Mouse (Mus musculus) adrenal gland, postnatal 14 days (tissue): ENCODE results near the gene Dennd1c. TPM values are rescaled to one million over a fixed set of nuclear protein-coding genes. Genes with fewer than 3 reads are reported as not detected.
"Not testable (repeated sequence)": the region's sequence is repeated elsewhere in the genome, so short reads cannot be mapped to it uniquely, and the experiment has no call there.

ENCODE experiments used
- DNase-seq: peaks from one replicate; pipeline ENCODE4 v3.0.0; 2021; ENCODE audit warnings: mixed read lengths
- total RNA-seq: library from RNA; stranded (reverse); gene quantifications from 2 replicates; pipeline ENCODE4 v1.2.3, GENCODE M21; 2021

Gene Dennd1c
- total RNA-seq, 1 experiment from 2014 or later = 1.7 TPM

DNA sequence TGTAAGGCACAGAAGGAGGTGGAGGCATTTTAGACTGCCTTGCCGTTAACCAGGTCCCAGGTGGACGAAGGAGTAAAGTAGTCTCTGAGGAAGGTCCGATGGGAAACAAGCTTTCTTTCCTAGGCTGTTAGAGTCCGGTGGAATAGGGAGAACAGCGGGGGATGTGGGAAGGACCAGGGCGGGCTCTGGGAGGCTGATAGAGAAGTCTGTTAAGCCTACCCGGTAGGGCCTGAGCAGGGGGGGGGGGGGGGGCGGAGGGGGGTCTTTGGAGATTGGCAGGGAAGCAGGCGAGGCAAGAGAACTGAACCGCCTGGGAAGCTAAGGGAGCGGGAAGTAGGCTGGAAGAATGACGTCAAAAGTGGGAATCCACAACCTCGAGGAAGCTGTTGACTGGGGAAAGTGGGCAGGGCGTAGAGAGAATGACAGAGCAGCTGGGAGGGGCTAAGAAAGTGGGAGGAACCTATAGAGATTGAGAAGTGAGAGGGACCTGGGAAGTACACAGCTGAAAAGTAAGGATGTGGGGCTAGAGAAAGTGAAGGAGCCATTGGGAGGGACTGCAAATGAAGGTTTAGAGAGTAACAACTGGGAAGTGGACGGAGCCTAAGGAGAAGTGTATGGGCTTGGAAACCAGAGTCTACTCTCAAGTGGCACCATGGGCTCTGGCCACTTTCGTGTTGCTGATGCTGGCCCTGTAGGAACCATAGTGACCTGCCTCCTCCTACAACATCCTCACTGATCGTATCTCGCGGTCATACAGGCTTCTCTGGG is 17.7 kb upstream of the Dennd1c start:
- peak; percentile 46 for DNase-seq

DNA sequence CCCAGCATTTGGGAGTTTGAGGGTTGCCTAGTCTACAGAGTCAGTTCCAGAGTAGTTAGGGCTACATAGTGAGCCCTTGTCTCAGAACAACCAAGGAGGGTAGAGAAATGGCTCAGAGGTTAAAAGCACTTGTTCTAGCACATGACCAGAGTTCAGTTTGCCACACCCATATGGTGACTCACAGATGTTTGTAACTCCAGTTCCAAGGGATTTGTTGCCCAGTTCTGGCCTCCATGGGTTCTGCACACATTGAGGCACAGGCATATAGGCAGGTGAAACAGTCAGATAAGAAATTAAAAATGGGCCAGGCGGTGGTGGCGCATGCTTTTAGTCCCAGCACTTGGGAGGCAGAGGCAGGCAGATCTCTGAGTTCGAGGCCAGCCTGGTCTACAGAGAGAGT is 15.9 kb upstream of the Dennd1c start:
- no peak for DNase-seq

DNA sequence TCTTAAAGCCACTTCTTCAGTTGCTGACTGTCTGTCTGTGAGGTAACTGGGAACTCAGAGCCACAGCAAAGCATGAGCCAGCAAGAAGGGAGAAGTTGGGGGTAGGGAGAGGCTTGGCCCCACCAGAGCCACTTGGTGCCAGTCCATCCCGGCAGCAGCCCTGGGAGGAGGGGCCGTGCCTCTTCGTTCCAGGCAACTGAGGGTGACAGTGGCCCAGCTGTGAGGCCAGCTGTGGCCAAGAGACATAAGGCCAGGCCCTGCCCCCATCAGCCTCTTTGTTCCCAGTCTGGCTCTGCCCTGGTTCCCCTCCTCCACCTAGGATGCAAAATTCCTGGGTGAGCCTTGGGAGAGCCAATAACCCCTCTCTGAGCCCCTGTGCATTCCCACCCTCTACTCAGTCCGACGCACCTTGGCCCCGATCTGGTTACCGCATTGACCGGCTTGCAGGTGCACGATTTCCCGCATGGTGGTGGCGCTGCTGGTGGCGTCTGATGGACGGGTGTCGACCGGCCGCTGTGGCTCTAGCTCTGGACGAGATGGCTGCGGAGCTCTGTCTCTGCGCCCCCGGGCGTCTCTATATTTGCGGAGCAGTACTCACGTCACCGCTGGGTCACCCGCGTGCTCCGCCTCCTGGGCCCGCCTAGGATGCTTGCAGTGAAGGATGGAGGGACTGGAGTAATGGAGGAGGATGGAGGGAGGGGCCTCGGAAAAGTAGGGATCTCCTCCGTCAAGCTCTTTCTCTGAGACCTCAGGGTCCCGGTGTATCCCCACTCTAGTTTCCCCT is 8.9 kb upstream of the Dennd1c start, which contains the start of gene Tubb4a:
Gene Tubb4a (minus strand): TSS at position 734 of the 784 bp plus-strand sequence.
- peak; percentile 39 for DNase-seq

DNA sequence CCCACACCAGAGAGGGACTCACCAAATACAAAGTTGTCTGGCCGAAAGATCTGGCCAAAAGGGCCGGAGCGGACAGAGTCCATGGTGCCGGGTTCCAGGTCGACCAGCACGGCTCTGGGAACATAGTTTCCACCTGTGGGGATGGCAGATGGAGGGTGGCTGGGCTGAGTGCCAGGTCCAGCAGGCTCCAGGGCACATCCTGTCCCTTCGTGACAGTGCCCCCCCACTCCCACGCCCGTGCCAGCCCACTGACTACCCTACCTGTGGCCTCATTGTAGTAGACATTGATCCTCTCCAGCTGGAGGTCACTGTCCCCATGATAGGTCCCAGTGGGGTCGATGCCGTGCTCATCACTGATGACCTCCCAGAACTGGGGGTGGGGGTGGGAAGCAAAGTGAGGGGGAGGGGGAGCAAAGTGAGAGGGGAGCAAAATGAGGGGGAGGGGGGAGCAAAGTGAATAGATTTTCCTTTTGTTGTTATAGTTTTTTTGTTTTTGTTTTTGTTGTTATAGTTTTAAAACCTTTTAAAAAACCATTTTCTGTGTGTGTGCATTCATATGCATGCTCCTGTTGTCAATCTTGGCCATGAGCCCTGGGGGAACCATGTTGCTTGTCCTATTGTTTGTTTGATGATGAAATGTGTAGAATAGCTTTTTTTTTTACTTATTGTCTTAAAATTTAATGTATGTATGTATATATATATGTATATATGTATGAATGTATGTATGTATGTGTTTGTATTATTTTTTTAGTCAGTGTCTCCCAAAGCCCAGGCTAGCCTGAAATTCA is 7.8 kb upstream of the Dennd1c start:
- no peak for DNase-seq

DNA sequence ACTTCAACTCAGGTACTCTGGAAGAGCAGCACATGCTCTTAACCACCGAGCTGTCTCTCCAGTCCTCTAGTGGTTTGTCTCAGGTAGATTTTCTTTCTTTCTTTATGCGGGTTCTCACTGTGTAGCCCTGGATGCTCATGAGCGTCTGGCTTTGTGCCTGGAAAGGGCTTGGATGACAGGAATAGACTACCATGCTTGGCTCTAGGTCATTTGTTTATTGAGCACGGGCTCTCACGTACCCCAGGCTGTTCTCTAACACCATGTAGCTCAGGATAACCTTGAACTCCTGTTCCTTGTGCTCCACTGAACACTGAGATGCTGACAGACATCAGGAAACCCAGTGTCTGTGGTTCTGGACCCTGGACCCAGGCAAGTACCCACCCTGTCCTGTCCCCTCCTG is 4.2 kb upstream of the Dennd1c start:
- DNase-seq = no peak

DNA sequence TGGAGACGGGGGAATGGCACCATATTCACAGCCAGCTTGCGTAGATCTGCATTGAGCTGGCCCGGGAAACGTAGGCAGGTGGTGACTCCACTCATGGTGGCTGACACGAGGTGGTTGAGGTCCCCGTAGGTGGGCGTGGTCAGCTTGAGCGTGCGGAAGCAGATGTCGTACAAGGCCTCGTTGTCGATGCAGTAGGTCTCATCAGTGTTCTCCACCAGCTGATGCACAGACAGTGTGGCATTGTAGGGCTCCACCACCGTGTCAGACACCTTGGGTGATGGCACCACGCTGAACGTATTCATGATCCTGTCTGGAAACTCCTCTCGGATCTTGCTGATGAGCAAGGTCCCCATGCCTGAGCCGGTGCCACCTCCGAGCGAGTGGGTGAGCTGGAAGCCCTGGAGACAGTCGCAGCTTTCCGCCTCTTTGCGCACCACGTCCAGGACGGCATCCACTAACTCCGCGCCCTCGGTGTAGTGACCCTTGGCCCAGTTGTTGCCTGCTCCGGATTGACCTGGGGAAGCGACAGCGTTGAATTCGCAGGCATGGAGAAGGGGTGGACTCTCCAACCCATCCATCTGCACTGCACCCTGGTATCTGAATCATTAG is 3.0 kb upstream of the Dennd1c start:
- no peak for DNase-seq

DNA sequence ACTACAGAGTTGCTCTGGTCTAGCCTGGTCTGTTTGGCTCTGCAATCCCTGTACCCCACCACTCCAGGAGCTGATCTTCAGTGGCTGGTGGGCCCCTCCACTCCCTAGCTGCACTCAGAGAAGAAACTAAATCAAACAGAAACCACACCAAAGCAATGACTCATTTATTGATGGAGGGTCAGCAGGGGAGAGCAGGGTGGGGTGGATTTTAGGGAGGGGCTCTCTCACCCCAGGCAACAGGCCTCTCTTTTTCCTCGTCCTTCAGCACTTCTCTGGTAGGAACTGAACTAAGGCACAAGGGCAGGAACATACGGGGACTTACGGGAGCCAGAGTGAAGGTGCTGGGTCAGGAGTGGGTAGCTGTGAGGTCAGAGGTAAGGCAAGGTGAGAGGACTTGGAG is 1.6 kb upstream of the Dennd1c start:
- no peak for DNase-seq

DNA sequence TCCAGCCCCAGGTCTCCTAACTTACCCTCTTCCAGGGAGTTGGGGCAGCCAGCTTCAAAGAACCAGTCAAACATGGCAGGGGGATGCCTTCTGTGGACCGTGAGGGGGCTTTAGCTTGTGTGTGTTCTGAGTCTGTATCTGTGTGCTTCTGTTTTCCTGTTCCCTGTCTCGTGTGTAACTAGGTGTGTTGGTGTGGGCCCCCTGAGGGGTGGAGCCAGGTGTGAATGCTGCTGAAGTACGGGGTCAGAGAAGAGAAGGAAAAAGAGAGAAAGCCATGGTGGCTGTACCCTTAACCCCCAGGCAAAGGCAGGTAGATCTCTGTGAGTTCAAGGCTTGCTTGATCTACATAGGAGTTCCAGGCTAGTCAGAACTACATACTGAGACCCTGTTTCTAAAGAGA is 1.4 kb downstream of the Dennd1c start:
- DNase-seq = no peak

DNA sequence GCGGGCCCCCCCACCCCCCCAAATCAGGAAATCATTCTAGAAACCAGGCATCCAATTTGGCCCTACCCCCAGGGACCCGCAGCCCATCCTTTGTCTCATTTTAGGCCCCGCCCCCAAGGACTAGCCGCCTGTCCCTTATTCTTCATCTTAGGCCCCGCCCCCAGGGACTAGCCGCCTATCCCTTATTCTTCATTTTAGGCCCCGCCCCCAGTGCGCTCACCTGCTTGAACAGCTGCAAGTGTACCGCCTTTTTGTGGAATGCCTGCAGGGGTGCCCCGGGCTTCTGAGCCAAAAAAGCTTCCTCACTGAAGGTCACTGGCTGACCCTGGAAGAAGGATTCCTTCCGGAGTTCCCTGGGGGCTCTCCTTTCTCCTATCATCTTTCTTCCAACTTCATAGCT is 7.6 kb downstream of the Dennd1c start:
- DNase-seq = peak; percentile 19

DNA sequence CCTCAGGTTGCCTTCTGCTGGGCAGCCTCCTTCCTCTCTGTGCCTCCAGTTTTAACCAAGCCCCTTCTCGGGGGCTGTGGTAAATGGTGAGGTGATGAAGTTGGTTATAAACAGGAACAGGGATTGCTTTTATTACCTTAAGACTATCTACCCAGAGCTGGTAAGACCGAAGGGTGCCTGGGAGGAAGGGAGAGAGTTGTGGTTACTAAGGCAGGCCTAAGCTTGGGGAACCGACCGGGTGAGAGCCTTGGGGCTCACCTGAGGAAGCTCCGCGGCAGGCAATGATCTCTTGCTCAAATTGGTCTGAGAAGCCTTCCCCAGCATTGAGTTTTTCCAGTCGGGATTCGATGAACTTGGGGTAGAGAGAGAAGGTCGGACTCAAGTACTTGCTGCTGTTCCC is 8.0 kb downstream of the Dennd1c start:
- no peak for DNase-seq

DNA sequence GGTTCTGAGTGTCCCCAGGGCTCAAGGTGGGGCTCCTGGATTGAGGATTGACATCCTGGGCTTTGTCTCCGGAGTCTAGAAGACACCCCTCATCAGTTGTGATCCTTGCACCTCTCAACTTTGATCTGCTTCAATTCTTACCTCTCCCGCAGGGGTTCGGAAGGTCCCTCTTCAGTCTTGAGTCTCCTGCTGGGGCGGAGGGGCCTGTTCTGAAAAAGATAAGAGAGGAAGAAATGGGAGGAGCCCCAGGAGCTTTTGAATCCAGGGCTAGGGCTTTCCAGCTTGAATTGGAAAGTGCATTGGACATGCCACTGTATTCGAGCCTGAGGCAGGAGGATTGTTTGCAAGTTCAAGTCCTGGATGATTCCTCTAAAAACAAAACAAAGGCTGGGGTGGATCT is 11.4 kb downstream of the Dennd1c start:
- DNase-seq = no peak

DNA sequence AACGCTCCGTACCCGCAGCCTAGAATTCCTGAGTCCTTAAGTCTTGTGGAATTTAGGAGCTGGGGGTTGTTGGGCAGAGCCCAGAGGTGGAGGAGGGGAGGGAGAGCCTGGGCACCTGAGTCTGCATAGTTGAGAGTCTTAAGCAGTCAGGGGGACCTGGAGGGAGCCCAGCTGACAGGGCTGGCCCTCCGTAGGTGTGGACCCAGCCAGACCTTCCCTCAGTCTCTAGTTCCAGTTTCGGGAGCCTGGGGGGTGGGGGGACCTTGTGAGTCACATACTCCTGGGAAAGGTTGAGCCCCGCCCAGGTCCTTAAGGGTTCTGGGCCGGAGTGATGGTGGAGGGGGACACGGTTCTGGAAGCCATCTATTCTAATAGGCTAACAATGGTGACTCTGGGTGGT is 15.3 kb downstream of the Dennd1c start:
- no peak for DNase-seq

DNA sequence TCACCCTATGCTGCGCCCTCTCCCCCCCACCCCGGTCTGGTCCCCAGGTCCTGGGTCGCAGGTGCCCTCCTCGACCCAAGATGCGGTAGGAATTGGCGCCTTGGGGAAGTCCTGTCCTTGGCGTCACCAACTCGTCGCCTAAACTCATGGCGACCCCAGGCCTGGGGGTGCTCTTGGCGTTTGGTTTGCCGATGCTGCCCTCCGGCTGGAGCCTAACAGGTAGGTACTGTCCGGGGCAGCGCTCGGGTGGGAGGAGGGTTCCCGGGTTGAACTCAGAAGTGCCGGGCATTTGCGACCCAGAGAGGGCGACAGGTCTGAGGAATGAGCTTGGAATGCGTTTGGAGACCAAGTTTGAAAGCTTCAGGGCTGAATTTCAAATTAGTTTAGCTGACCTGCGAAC is 15.8 kb downstream of the Dennd1c start:
- no peak for DNase-seq

DNA sequence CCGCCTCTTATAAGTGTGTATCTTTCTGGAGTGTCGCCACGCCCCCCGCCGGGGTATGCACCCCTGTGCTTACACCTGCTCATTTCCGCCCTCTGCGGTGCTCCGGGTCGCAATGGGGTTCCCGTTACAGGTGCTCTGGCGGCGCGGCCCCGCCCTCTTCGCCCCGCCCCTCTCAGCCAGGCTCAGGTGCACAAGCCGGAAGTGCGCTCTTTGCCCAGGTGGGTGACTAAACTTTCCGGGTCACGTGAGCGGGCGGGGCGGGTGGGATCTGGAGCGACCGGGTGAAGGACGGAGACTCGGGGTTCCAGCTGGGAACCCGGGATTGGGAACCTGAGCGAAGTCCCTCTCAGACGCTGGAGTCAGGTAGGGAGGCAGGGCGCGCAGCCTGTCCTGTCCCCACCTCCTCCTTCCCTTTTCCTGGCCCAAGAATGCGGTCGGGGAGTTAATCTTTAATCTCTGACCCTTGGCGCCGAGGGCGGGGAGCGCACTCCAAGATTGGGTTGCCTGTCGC is 16.2 kb downstream of the Dennd1c start:
- DNase-seq = no peak

DNA sequence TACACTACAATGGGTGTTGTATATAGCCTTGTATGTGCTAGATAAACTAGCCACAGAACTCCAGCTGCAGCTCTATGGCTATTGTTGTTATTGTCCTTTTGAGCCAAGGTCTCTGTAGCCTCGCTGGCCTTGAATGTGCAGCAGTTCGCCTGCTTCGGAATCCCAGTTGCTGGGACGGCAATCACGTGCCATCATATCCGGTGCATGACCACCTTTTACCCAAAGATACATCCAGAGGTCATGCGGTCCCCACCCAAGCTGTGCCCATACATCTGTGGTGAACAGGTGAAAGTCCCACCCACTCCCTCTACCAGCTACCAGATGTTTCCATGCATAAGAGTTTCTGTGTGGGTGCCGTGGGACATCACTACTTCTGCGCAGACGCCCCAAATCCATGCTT is 17.2 kb downstream of the Dennd1c start:
- DNase-seq = no peak

DNA sequence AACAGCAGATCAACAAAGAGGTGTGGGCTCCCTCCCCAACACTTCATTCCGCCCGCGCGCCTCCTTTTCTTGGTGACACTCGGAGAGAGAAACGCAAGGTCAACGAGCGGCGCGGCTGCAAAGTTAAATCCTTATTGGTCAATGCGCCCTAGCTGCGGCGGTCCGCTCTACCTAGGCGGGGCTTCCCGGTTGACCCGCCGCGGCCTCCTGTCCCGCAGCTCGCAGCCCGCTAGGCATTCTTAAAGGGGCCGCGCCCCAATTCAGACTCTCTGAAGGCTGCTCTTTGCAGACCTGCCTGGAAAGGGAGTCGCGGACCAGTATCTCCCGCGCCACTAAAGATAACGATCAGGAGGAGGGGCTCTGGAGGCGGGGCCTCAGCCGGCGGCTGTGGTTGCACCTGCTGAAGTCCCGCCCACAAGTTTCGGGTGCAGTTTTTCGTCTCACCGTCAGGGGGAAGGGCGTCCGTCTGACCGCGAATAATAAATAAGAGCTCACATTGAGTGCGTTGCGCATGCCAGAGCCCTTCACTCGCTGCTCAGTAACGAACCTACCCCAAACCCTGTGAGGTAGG is 18.0 kb downstream of the Dennd1c start:
- DNase-seq = peak; percentile 96

DNA sequence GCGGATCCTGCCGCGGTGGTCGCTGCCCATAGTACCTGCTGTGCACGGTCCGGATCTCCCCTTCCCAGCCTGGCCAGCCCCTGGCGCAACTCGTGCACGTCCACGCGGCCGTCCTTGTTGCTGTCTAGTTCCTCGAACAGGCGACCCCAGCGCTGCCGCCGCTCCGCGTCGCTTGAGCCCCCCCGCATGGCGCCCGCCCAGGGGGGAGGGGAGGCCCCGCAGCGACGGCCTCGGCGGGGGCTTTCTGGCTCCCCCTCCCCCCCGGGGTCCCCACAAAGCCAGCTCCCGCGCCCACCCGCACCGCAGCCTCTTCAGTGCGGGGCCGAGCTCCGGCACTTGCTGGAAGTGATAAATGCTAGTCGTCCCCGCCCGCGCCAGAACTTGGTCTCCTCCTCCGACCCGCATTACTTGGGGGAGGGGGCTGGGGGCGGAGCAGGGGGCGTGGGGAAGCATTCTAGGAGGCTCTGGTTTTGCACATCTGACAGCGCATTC is 18.8 kb downstream of the Dennd1c start, which contains the start of gene Slc25a23:
Gene Slc25a23 (minus strand): TSS at position 378 of the 492 bp plus-strand sequence.
- peak; percentile 87 for DNase-seq

DNA sequence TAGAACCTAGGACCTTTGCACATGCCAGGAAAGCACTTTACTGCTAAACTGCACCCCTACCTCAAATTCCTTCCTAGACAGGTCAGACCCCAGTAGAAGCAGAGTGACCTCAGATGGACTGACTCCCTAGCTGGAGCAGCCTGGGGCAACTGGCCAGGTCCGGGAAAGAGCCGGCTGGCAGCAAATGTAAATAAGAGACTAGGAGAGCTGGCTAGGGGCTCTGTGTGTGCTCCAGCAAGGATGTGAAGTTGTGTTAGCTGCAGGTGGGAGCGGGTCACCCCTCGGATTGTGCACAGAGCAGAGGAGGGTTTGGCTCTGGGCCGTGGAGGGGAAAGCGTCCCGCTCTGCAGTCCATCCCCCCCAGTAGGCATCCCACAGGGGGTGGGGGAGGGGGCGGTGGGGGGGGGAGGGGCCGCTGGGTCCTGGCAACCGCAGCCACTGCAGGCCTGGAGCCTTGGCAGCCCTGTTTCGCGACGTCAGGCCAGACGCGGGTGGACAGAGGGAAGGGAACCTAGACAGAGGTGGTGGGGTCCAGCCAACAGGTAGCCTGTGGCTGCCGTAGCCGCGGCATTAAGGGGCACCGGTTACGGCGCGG is 19.3 kb downstream of the Dennd1c start, which contains the start of gene Crb3:
Gene Crb3 (plus strand): TSS at position 215 of the 595 bp plus-strand sequence.
- peak; percentile 59 for DNase-seq

DNA sequence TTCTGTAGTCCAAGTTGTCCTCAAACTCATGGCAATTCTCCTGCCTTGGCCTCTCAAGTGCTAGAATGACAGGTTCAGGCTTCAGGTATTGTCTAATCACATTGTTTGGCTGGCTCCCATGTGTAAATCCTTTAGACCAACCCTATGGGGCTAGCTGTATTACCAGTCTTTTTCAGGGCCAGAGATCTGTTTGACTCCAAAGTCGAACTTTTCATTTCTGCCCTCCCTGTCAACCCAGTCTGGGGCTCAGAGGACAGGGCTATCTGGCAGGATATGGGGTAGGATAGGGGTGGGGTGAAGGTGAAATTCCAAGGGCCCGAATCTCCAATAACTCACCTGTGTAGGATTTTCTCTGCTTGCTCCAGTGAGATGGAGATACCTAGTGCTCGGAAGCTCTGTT is 22.1 kb downstream of the Dennd1c start:
- no peak for DNase-seq

DNA sequence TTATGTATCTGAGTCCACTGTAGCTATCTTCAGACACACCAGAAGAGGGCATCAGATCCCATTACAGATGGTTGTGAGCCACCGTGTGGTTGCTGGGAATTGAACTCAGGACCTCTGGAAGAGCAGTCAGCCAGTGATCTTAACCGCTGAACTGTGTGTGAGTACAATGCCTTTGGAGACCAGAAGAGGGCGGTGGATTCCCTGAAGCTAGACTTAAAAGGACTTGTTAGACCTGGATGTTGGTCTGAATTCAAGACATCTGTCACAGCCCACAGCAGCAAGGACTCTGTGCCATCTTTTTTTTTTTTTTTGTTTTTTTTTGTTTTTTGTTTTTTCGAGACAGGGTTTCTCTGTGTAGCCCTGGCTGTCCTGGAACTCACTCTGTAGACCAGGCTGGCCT is 26.6 kb downstream of the Dennd1c start:
- DNase-seq = not testable (repeated sequence)

DNA sequence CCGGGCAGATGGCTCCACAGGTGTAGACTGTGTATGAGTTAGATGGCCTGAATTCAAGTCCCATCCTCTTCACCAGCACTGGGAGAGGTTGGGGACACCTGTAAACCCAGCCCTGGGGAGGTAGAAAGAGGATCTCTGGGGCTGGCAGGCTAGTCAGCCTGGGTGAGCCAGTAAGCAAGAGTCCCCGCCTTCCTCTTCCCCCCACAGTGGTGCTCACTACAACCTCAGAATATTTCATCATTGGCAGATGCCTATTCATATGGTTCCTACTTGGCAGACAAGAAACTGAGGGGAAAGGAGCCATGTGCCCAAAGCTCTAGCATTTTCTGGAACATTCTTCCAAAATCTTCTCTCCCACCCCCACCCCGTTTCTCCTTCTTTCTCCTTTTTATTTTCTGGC is 29.5 kb downstream of the Dennd1c start:
- no peak for DNase-seq
